Mouse (Mus musculus): ENCODE measurements at regions not wholly inside any gene's neighbourhood (a gene's known extent, or its start where the extent isn't known, plus 50 kb on each side); places are given as distances from the start of the nearest gene placed in this dataset.

DNA sequence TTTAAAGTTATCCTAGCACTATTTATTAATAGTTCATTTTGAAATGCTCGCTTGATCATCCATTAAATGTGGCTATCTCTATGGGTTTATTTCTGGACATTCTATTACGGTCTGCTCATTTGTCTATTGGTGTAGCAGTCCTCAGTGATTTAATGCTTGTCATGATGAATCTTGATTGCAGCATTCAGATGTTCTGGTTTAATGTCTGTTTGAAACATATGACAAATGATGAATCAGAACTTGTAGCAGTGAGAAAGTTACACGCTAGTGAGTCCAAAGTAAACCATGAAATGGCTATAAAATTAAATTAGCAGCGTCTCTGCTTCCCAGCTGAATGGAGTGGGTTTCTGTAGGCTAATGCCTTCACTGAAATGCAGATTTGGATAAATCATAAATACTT lies 81.8 kb downstream of the Edn1 start:
- TF ChIP-seq POLR2A (IDR thresholded peaks at IDR 0.05; ENCODE audit: insufficient read length, low read depth) (no peak), REST (IDR thresholded peaks at IDR 0.05; ENCODE audit: insufficient read depth, insufficient read length) (no peak)
